Mouse (Mus musculus): Measurements from ENCODE around the gene Nipsnap3b. TPM values are rescaled to one million over a fixed set of nuclear protein-coding genes. Genes with fewer than 3 reads are reported as not detected.

The Nipsnap3b gene
- total RNA-seq (2014; fragmentation: Nextera tagmentation) (36.5 and 49.2 TPM in 2 replicates), total RNA-seq (2017) (26.5 and 56.3 TPM in 2 replicates)

- ATAC-seq (replicated peaks; ENCODE audit: low FRiP score, low TSS enrichment, poor library complexity, severe bottlenecking): peak; percentile 95
Measured at GRCm38 (mm10) chr4:53011732-53012361, at the start of gene Nipsnap3b. Gene Nipsnap3b (plus strand): TSS chr4:53011880.

GRCm38 (mm10) chr4:52964247-52964646 lies 47.4 kb upstream of the Nipsnap3b start, which contains the start of gene Olfr270:
Gene Olfr270 (plus strand): TSS chr4:52964547.
- no peak for ATAC-seq (replicated peaks; ENCODE audit: low FRiP score, low TSS enrichment, poor library complexity, severe bottlenecking)

- no peak for ATAC-seq (replicated peaks; ENCODE audit: low FRiP score, low TSS enrichment, poor library complexity, severe bottlenecking)
Measured at GRCm38 (mm10) chr4:52985216-52985615, 26.5 kb upstream of the Nipsnap3b start.

- no peak for ATAC-seq (replicated peaks; ENCODE audit: low FRiP score, low TSS enrichment, poor library complexity, severe bottlenecking)
Measured at GRCm38 (mm10) chr4:52986266-52986665, 25.4 kb upstream of the Nipsnap3b start.

- no peak for ATAC-seq (replicated peaks; ENCODE audit: low FRiP score, low TSS enrichment, poor library complexity, severe bottlenecking)
Measured at GRCm38 (mm10) chr4:52989248-52989647, 22.4 kb upstream of the Nipsnap3b start, which contains the start of gene Nipsnap3a. Gene Nipsnap3a (plus strand): TSS chr4:52989272.

GRCm38 (mm10) chr4:52999449-52999848 lies 12.2 kb upstream of the Nipsnap3b start:
- no peak for ATAC-seq (replicated peaks; ENCODE audit: low FRiP score, low TSS enrichment, poor library complexity, severe bottlenecking)

- no peak for ATAC-seq (replicated peaks; ENCODE audit: low FRiP score, low TSS enrichment, poor library complexity, severe bottlenecking)
Measured at GRCm38 (mm10) chr4:53000154-53000553, 11.5 kb upstream of the Nipsnap3b start.

- ATAC-seq (replicated peaks; ENCODE audit: low FRiP score, low TSS enrichment, poor library complexity, severe bottlenecking): no peak
Measured at GRCm38 (mm10) chr4:53009183-53009582, 2.5 kb upstream of the Nipsnap3b start.

GRCm38 (mm10) chr4:53009871-53010270 lies 1.8 kb upstream of the Nipsnap3b start:
- ATAC-seq (replicated peaks; ENCODE audit: low FRiP score, low TSS enrichment, poor library complexity, severe bottlenecking): no peak

- ATAC-seq (replicated peaks; ENCODE audit: low FRiP score, low TSS enrichment, poor library complexity, severe bottlenecking): no peak
Measured at GRCm38 (mm10) chr4:53014421-53014820, 2.7 kb downstream of the Nipsnap3b start.

GRCm38 (mm10) chr4:53015024-53015423 lies 3.3 kb downstream of the Nipsnap3b start:
- ATAC-seq (replicated peaks; ENCODE audit: low FRiP score, low TSS enrichment, poor library complexity, severe bottlenecking): no peak

GRCm38 (mm10) chr4:53018392-53018791 lies 6.7 kb downstream of the Nipsnap3b start:
- no peak for ATAC-seq (replicated peaks; ENCODE audit: low FRiP score, low TSS enrichment, poor library complexity, severe bottlenecking)

- ATAC-seq (replicated peaks; ENCODE audit: low FRiP score, low TSS enrichment, poor library complexity, severe bottlenecking): no peak
Measured at GRCm38 (mm10) chr4:53023189-53023925, 11.7 kb downstream of the Nipsnap3b start.

GRCm38 (mm10) chr4:53024397-53024796 lies 12.7 kb downstream of the Nipsnap3b start:
- ATAC-seq (replicated peaks; ENCODE audit: low FRiP score, low TSS enrichment, poor library complexity, severe bottlenecking): no peak

GRCm38 (mm10) chr4:53027811-53028210 lies 16.1 kb downstream of the Nipsnap3b start:
- ATAC-seq (replicated peaks; ENCODE audit: low FRiP score, low TSS enrichment, poor library complexity, severe bottlenecking): no peak

GRCm38 (mm10) chr4:53030326-53030948 lies 18.8 kb downstream of the Nipsnap3b start:
- ATAC-seq (replicated peaks; ENCODE audit: low FRiP score, low TSS enrichment, poor library complexity, severe bottlenecking): no peak

GRCm38 (mm10) chr4:53043819-53044218 lies 32.1 kb downstream of the Nipsnap3b start:
- ATAC-seq (replicated peaks; ENCODE audit: low FRiP score, low TSS enrichment, poor library complexity, severe bottlenecking): no peak

GRCm38 (mm10) chr4:53045807-53046206 lies 34.1 kb downstream of the Nipsnap3b start:
- no peak for ATAC-seq (replicated peaks; ENCODE audit: low FRiP score, low TSS enrichment, poor library complexity, severe bottlenecking)

- ATAC-seq (replicated peaks; ENCODE audit: low FRiP score, low TSS enrichment, poor library complexity, severe bottlenecking): no peak
Measured at GRCm38 (mm10) chr4:53046238-53047022, 34.8 kb downstream of the Nipsnap3b start.
